Mouse (Mus musculus) layer of hippocampus, postnatal 10 days (tissue): ENCODE data around the gene Eno3. TPM values are rescaled to one million over a fixed set of nuclear protein-coding genes. Genes with fewer than 3 reads are reported as not detected.

Experiments used
- microRNA-seq, 2 experiments: library from miRNA; unstranded; fragments of <30 nt; microRNA quantifications; one replicate each; pipeline ENCODE4 v1.2.0; 2021
- total RNA-seq, 2 experiments: library from RNA; stranded (reverse); gene quantifications; 2 replicates each; pipeline ENCODE4 v1.2.3; 2021

Gene Eno3
- total RNA-seq, 2 experiments from 2014 or later = 5.1 to 10.5 TPM

Small RNA genes lying within 50 kb of the gene (microRNA-seq; reads per million reads assigned to microRNA genes)
- gene Mir6925 = 0 to 0.45 reads per million in 2 experiments

Other genes with a start within 250 kb of the Eno3 start
- 10 to 100 TPM; 41.3 to 46.8 TPM for gene Pelp1, start 247.2 kb upstream of the Eno3 start, total RNA-seq
- 10 to 100 TPM; 92.5 to 96.0 TPM for gene Arrb2, start 224.6 kb upstream of the Eno3 start, total RNA-seq
- gene Med11, start 205.3 kb upstream of the Eno3 start, total RNA-seq = 10 to 100 TPM; 20.5 TPM
- gene Zmynd15, start 197.8 kb upstream of the Eno3 start, total RNA-seq = 1 to 10 TPM in 1 of 2 experiments, under 1 TPM in 1; 0.96 to 1.1 TPM
- gene Cxcl16, start 197.2 kb upstream of the Eno3 start, total RNA-seq = under 1 TPM; 0.42 to 0.69 TPM
- gene Tm4sf5, start 152.0 kb upstream of the Eno3 start, total RNA-seq = not detected
- not detected for gene Vmo1, start 142.6 kb upstream of the Eno3 start, total RNA-seq
- not detected for gene Gltpd2, start 138.0 kb upstream of the Eno3 start, total RNA-seq
- gene Psmb6, start 131.8 kb upstream of the Eno3 start, total RNA-seq = 100 to 1,000 TPM; 221 to 229 TPM
- not detected for gene Gm40193, start 124.3 kb upstream of the Eno3 start, total RNA-seq
- 10 to 100 TPM; 25.0 to 25.6 TPM for gene Pld2, start 117.1 kb upstream of the Eno3 start, total RNA-seq
- gene Mink1, start 94.3 kb upstream of the Eno3 start, total RNA-seq = 100 to 1,000 TPM; 208 to 249 TPM
- gene 4930544D05Rik, start 41.4 kb upstream of the Eno3 start, total RNA-seq = 1 to 10 TPM in 1 of 2 experiments, not detected in 1; 1.1 TPM
- gene Chrne, start 38.0 kb upstream of the Eno3 start, total RNA-seq = under 1 TPM in 1 of 2 experiments, not detected in 1; 0.94 TPM
- gene Gp1ba, start 18.1 kb upstream of the Eno3 start, total RNA-seq = not detected
- gene Rnf167, start 10.0 kb upstream of the Eno3 start, total RNA-seq = 10 to 100 TPM; 60.3 to 61.5 TPM
- 100 to 1,000 TPM; 117 to 125 TPM for gene Slc25a11, start 9.7 kb upstream of the Eno3 start, total RNA-seq
- gene Pfn1, start 2.6 kb upstream of the Eno3 start, total RNA-seq = 100 to 1,000 TPM; 364 to 371 TPM
- gene Spag7, start 12.2 kb downstream of the Eno3 start, total RNA-seq = 10 to 100 TPM; 52.8 to 53.9 TPM
- gene Camta2, start 30.9 kb downstream of the Eno3 start, total RNA-seq = 100 to 1,000 TPM; 183 to 189 TPM
- gene Inca1, start 43.0 kb downstream of the Eno3 start, total RNA-seq = 1 to 10 TPM; 1.4 to 1.8 TPM
- 10 to 100 TPM; 55.9 to 59.9 TPM for gene Kif1c, start 43.3 kb downstream of the Eno3 start, total RNA-seq
- gene Zfp3, start 107.0 kb downstream of the Eno3 start, total RNA-seq = 10 to 100 TPM; 16.2 to 17.4 TPM
- not detected for gene Scimp, start 155.4 kb downstream of the Eno3 start, total RNA-seq
- 100 to 1,000 TPM; 115 to 117 TPM for gene Rabep1, start 187.6 kb downstream of the Eno3 start, total RNA-seq